Mouse (Mus musculus) embryo, embryonic 11 days (tissue): Measurements from ENCODE around the gene Fam199x.
A peak's percentile ranks its signal among the peaks of the same experiment; 100 is the strongest.

ENCODE experiments used
- DNase-seq: peaks from one replicate; pipeline ENCODE4 v3.0.0-alpha.2; 2015

Fam199x gene

DNA sequence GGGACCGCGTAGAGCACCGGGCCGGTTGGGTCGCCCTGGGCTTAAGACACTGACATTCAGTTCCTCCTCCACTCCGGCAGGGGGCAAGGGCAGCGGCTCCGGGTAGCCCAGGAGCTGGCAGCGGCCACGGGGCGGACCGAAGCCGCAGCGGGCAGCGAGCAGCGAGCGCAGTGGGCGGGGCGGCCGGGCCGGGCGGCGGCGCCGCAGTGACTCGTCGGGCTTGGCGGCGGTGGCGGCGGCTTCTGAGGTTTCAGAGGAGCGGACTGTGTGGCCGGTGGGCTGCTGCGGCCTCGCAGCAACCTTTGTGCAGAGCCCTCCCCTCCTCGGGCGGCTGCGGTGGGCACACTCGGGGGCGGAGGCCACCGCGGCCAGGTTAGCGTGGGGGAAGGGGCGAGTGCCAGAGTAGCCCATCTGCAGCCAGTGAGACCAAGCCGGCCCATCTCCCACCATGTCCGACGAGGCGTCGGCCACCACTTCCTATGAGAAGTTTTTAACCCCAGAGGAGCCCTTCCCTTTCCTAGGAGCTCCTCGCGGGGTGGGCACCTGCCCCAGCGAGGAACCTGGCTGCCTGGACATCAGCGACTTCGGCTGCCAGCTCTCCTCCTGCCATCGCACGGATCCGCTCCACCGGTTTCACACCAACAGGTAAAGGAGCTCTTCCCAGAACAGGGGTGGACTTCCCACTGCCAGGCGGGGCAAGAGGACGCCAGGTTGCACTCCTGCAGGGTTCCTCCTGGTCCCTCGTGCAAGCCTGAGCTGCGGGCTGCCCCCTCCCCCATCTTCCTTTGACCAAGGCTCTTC, at the start of gene Fam199x:
Fam199x (plus strand) TSS at position 170 of the 801 bp plus-strand sequence.
- DNase-seq: peak; percentile 85

DNA sequence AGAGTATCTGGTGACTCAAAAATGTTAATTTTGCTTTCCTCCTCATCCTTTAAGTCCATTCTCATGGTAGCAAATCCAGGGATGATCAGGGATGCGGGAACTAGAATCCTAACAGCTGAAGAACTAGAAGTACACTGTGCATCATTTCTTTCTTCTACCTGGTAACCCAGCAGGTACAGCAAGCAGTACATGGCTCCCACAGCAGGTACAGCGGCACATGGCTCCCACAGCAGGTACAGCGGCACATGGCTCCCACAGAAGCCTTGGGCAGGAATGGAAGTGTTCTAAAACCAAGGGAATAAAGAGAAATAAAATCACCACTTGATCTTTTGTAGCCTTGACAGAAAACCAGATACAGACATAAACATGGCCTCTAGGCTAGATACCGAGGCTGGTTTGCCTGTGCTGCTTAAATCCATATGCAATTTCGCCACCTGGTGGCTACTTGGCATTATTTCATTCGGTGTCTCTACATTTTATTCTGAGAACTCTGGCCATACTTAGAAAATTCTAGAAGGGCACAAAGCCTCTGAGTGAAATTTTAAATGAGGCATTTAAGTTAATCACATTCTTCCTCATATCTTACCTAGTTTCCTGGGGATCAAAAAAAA, 34.2 kb upstream of the Fam199x start:
- DNase-seq: peak; percentile 77

DNA sequence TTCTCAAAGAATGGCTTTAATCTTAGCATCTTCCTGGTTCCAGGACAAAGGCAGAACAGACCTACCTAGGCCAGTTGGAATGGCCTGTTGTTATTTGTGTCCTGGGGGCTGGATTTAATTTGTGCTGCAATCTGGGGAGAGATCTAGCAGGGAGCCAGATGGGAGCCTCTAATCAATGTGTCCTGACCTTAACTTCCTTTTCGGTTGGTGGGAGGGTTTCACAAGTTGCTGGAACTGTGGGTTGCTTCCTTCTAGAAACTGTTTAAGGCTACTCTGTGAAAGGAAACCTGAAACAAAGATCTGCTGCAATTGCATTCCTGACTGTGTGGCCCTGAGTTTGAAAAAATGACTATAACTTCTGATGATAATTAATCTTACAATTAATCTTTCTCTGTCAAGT, 31.7 kb upstream of the Fam199x start:
- DNase-seq: no peak

DNA sequence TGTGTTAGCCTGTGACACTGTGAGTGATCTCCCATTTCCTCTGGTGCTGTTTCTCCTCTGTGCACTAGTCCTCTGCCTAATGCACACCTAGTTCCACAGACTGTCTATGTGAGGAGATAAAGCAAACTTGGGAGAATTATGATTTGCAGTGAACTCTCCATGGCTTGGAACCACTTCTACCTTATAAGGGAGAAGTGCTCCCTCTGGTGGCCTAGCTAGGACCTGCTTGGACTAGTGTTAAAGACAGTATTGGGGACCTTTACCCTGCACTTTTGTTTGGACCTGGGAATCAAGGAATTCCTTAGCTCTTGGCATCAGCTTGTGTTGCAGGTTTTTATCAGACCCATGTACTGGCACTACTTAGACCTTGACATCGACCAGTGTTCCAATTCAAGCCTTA, 30.1 kb upstream of the Fam199x start:
- DNase-seq: peak; percentile 77

DNA sequence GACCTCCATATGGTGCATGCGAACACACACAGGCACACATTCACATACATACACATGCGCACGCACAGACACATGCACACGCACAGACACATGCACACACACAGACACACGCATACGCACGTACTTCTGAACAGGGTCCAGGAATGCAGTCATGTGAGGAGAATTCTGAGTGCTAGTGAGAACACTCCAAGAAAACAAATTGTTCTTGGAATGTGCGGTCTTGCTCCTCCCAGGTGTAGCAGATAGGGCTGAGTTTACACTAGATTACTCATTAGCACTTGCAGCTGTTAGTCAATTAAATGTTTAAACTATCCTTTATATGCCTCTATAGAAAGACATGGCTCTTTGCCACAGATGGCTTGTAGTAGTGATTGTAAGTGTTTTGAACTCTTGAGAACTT, 18.5 kb upstream of the Fam199x start:
- DNase-seq: no peak

DNA sequence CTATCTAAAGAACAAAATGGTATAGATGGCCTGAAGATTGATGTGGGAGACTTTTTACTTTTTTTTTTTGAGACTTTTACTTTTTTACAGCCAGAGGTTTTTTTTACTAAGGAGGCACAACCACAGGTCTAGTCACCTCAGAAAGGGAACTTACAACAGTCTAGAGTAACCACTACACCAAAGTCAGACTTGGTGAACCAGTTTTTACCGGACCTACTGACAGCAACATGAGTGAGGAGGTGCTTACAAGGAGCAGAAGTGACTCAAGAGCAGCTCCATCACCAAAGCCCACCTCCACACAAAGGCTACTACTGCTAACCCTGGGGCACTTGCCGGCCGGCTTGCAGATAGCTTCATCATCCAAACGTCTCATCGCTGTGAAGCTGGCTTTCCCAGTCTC, 17.7 kb upstream of the Fam199x start:
- no peak for DNase-seq

DNA sequence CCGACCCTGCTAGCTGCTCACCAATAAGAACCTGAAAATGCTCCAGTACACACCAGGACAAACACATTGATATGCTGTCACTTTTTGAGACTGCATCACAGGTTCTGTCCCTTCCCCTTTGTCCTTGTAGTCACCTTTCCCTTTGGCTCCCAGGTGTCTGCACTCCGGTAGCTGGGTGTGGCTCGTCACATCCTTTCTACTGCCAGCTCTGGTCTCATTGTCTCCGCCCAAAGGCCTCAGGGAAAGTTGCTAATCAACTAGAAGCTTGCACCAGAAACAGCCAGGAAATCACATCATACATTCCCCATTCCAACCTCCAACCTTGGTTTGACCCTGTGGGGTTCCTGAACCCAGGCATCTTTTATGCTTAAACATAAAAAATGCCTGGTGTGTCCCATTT, 15.1 kb upstream of the Fam199x start:
- DNase-seq: no peak

DNA sequence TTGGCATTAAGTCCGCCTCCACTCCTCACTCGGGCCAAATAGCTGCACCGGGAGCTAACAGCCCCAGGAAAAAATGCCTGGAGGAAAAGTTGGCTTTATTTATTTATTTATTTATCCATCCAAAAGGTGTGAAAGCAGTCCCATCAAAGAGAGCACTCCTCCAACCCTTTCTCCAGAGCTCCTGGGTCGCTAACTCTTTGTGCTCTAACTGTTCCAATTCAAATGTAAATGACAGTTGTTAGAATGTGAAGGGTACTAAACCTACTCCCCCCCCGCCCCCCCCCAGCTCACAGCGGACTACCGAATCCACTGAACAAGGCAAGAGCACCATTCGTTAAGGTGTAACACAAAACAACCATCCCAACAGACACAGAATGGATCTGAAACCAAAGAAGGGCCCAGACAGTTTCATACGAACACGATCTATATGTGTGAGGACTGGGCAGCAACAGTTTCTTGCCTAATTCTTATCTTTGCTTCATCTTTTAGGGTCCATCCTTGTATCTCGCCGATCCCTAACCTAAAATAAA, 11.9 kb upstream of the Fam199x start:
- DNase-seq: no peak

DNA sequence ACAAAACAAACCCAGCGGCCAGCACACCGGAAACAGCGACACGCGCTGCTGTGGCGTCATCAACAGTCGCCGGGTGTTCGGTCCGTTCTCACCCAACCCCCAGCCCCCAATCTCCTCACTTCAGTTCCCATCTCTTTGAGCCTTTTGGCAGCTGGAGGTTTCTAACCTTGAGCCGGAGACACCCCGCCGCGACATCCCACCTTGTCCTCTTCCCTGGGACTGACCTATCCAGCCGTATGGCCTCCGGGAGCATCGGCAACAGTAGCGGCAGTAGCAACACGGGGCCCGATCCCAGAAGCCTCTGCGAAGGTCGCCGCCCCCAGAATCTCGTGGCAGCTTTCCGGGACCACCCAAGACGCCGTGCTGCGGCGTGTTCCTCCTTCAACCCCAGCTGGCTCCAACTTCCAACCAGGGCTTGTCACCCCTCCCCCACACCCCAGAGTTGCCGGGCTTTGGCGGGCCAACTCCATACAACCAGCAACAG, 11.4 kb upstream of the Fam199x start, which contains the start of gene Slc25a53:
Slc25a53 (minus strand) TSS at position 303 of the 484 bp plus-strand sequence.
- DNase-seq: peak; percentile 92

DNA sequence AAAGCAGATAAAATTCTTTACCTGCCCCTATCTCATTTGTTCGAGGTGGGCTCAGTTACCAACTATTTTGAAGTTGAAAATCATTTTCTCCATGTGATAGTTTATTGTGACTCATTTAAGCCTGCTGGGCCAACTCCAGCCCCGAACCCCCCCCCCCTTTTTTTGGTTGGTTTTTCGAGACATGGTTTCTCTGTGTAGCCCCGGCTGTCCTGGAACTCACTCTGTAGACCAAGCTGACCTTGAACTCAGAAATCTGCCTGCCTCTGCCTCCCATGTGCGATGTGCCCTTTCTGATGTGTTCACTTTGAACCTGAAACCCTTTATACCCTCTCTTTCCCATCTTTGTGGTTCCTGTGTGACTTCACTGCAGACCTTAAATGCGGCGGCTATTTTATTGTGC, 10.9 kb upstream of the Fam199x start:
- no peak for DNase-seq

DNA sequence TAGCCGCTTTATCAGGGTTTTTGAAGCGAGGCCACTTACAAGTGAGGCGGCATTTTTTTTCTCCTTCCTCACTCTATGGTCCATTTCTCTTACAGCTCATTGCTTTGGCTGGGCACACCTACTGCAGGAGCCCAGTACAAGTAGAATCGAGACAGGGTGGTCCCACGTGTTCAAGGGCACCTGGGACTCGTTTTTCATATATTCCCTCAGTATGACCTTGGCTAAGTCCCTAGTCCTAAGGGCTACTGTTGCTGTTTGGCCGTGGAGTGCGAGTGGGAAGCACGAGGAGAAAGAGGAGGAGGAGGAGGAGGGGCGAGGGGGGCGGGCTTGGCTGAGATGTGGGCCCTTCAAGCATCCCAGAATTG, 352 bp upstream of the Fam199x start:
- DNase-seq: peak; percentile 16

DNA sequence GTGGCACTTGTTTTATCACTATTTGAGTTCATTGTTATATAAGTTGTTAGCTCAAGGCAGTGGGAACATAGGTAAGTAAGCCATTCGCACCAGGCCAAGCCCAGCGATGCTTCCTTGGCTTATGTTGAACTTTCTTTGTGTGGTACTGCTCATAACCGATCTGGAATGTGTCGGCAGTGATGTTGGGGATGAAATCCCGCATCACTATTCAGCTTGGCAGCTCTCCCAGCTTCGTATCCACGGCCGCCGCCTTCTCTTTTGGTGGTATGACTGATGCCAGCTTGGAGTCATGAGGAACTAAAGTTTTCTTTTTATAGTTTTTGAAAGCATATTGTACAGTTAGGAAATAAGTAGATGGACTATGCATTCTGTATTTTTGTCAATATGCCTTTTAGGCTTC, 13.8 kb downstream of the Fam199x start:
- DNase-seq: no peak

DNA sequence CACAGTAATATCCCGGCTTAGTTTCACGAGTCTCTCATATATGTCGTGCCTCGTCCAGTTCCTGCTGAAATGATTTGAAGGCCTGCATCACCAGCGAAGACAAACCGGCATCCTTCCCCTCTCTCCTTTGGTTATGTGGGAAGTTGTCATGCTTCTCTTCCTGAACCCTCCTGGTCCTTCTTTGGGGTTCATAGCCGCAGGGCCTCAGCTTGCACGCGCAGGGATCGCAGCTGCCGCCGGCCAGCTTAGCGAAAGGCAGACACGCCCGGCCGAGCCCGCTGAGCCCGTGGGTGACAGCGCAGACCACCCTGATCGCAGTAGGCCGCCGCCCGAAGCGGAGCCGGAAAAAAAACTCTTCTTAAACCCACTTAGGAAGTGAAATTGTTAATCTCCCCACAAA, 55.1 kb downstream of the Fam199x start:
- no peak for DNase-seq

DNA sequence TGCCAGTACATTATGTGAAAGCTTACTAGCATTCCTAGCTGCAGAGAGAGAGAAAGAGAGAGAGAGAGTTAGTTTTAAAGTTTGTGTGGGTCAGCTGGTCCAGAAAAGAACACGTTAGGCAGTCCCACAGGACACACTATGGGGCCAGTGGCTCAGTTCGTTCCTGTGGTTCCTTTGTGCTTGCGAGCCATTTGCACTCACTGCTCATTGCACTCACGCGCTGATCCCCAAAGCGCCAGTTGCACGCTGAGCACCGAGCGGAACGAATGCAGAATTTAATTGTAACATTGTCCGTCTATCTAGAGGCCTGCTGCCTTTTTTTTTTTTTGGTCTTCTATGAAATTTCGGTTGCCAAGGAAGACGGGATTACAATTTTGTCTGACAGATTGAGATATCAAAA, 57.1 kb downstream of the Fam199x start:
- no peak for DNase-seq

DNA sequence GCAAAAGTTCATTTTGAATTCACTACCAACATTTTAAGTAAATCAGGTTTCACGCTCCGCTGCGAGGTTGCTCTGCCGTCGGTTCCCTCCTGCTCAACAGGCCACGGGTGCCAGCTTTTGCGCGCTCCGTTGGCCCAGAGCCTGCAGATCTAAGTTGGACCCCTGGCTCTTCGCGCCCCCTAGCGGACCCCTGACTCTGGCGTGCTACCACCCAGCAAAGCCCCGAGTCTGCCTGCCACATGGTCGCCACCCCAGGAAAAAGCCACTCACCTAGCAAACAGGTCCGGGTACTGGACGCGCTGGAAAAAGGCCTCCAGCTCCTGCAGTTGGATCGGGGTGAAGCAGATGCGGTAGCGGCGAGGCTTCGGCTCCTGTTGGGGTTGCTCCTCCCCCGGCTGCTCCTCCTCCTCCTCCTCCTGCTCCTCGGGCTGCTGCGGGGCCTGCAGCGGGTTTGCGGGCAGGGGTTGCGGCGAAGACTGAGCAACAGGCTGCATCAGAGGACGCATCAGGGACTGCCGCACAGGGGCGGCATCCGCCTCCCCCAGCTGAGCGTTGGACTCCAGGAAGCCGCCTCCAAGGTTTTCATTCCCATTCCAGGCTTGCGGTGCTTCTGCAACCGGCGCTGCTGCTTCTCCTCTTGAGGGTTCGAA, 68.8 kb downstream of the Fam199x start:
- DNase-seq: peak; percentile 80

DNA sequence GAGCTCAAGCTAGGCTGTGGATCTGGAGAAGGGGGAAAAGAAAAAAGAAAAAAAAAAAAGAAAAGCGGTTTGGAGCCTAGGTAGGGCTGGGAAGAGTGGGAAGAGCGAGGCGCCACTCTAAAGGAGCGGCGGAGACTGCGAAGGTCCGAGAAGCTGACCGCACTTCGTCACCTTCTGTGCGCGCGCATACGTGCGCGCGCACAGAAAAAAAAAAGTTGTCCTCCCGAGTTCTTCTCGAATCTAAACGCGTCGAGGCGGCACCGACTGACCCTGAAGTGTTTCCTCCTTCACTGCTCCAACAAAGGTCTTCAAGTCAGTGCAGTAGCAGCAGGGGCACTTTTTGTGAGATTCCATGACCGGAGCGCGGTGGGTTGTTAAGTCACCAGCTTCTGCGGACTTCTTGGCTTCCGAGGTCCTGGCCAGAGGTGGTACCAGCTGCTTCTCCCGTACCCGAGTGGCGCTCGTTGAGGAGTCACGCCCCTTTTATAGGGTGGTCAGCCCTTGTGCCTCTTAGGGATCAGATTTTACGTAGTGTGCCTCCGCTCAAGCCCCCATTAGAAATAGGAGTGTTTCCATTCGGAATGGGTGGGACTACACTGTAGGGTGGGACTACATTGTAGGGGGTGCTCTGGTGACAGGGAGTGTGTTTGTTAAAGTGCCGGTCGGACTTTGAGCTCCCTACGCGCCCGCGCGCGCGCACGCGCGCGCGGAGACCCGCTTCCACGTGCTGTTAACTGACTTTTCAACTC, 70.5 kb downstream of the Fam199x start:
- no peak for DNase-seq

DNA sequence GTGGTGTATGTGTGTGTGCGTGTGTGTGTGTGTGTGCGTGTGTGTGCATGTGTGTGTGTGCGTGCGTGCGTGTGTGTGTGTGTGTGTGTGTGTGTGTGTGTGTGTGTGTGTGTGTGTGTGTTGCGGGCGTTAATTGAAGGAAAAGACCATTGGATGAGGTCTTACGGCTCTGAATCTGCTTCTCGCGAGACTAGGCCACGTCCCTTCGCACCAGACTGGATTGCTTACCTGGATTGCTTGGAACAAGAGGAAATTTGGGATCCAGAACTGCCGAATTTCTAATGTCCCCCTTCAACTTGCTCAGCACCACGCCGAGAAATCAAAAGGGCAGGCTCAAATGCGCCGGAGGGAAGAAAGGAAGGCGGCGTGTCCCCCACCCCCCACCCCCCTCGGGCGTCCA, 72.3 kb downstream of the Fam199x start, which contains the start of gene Esx1:
Esx1 (minus strand) TSS at position 366 of the 400 bp plus-strand sequence.
- no peak for DNase-seq

DNA sequence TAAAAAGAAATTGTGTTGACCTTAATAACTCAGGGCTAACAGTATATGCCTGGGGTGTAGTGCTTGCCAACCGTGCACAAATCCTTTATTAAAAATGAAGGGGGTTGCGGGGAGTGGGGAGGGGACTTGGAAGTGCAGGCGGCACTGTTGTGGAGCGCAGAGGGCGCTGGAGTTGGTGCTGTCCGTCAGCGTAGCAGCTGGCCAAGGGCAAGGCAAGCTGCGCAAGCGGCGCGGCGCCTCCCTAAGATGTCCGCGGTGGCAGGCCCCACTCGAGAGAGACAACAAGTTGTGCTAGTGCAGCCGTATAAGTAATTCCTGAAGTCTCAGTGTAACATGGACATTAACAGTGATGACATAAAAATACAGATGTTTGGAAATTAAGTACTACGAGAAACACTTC, 78.1 kb downstream of the Fam199x start:
- DNase-seq: no peak
